Mouse (Mus musculus): ENCODE data around the gene Olfr1318. TPM values are rescaled to one million over a fixed set of nuclear protein-coding genes. Genes with fewer than 3 reads are reported as not detected.

The Olfr1318 gene
- polyA plus RNA-seq (2012; rRNA removed; ENCODE audit: low replicate concordance): not detected in 2 replicates

DNA sequence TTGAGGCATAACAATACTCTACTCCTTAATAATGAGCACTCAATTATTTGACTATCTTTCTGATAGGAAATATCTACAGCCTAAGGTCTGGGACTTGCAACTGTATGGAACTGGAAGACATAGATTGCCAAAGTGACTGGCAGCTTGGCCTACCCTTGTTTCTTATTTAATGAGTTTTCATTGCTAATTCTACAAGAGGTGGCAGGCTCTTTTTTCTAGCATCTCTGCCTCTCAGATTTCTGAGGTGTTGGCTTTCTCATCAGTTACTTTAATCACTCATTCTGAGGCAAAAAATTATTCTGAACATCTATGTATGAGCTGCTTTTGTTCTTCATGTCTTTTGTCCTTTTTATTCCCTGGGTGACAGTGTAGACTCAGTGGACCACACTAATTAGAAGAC, at the start of gene Olfr1318:
TSS of gene Olfr1318 (plus strand) at position 301 of the 400 bp plus-strand sequence.

DNA sequence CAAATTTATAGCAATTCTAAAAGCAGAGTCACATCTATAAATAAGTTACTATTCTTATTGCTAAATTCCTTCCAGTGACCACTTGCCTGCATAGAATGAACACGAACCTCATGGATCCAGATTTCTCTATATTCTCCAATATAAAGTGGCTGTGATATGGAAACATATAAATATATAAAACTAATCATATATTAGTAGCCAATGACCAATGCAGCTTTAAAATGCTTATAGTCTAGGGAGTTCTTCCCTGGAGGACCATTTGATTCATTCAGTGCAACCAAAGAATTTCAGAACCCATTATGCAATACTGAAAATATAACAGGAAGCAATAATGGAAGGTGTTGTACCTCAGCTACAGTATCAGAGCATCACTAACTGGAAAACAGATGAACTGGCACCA, 38.7 kb upstream of the Olfr1318 start, which contains the start of gene Olfr1315-ps1:
TSS of gene Olfr1315-ps1 (minus strand) at position 101 of the 400 bp plus-strand sequence.

DNA sequence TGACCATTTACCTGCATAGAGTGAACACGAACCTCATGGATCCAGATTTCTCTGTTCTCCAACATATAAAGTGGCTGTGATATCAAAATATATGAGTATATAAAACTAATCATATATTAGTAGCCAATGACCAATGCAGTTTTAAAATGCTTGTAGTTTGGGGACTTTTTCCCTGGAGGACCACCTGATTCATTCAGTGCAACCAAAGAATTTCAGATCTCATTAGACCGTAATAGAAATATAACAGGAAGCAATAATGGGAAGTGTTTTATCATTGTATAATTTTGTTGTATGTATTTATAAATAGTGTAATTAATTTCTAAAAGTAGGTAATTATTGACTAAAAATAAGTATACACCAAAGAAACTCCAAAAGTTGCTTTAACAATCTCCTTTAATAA, 19.1 kb upstream of the Olfr1318 start, which contains the start of gene Olfr1316:
TSS of gene Olfr1316 (minus strand) at position 101 of the 400 bp plus-strand sequence.

DNA sequence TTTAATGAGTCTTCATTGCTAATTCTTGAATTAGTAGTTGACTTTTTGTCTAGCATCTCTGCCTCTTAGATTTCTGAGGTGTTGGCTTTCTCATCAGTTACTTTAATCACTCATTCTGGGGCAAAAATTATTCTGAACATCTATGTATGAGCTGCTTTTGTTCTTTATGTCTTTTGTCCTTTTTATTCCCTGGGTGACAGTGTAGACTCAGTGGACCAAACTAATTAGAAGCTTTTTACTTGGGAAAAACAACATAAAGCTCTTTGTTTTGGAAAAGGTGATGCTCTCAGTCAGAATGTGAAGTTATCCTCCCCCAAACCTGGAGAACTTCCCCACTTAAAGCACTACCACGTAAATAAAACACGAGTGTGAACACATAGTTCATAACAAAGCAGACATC, 14.0 kb upstream of the Olfr1318 start, which contains the start of gene Olfr1317:
TSS of gene Olfr1317 (plus strand) at position 301 of the 400 bp plus-strand sequence.

Other genes with a start within 250 kb of the Olfr1318 start
- not detected in 2 replicates for gene Olfr1306, start 237.9 kb upstream of the Olfr1318 start, polyA plus RNA-seq (2012; rRNA removed; ENCODE audit: low replicate concordance)
- gene Olfr1307, start 204.8 kb upstream of the Olfr1318 start, polyA plus RNA-seq (2012; rRNA removed; ENCODE audit: low replicate concordance): not detected in 2 replicates
- not detected in 2 replicates for gene Olfr1308, start 189.3 kb upstream of the Olfr1318 start, polyA plus RNA-seq (2012; rRNA removed; ENCODE audit: low replicate concordance)
- gene Olfr1309, start 163.9 kb upstream of the Olfr1318 start, polyA plus RNA-seq (2012; rRNA removed; ENCODE audit: low replicate concordance): not detected in 2 replicates
- not detected in 2 replicates for gene Olfr1310, start 141.5 kb upstream of the Olfr1318 start, polyA plus RNA-seq (2012; rRNA removed; ENCODE audit: low replicate concordance)
- not detected in 2 replicates for gene Olfr1311, start 129.8 kb upstream of the Olfr1318 start, polyA plus RNA-seq (2012; rRNA removed; ENCODE audit: low replicate concordance)
- not detected in 2 replicates for gene Olfr1312, start 104.0 kb upstream of the Olfr1318 start, polyA plus RNA-seq (2012; rRNA removed; ENCODE audit: low replicate concordance)
- gene Olfr1313, start 76.4 kb upstream of the Olfr1318 start, polyA plus RNA-seq (2012; rRNA removed; ENCODE audit: low replicate concordance): not detected in 2 replicates
- gene Olfr1314, start 57.4 kb upstream of the Olfr1318 start, polyA plus RNA-seq (2012; rRNA removed; ENCODE audit: low replicate concordance): not detected in 2 replicates
- gene Olfr1315-ps1, start 38.8 kb upstream of the Olfr1318 start, polyA plus RNA-seq (2012; rRNA removed; ENCODE audit: low replicate concordance): not detected in 2 replicates
- not detected in 2 replicates for gene Olfr1316, start 19.2 kb upstream of the Olfr1318 start, polyA plus RNA-seq (2012; rRNA removed; ENCODE audit: low replicate concordance)
- gene Olfr1317, start 13.9 kb upstream of the Olfr1318 start, polyA plus RNA-seq (2012; rRNA removed; ENCODE audit: low replicate concordance): not detected in 2 replicates
- gene Lpcat4, start 85.3 kb downstream of the Olfr1318 start, polyA plus RNA-seq (2012; rRNA removed; ENCODE audit: low replicate concordance): 17.8 and 45.7 TPM in 2 replicates
- gene Nutm1, start 105.1 kb downstream of the Olfr1318 start, polyA plus RNA-seq (2012; rRNA removed; ENCODE audit: low replicate concordance): not detected in 2 replicates
- gene Nop10, start 107.7 kb downstream of the Olfr1318 start, polyA plus RNA-seq (2012; rRNA removed; ENCODE audit: low replicate concordance): 121 and 144 TPM in 2 replicates
- gene Slc12a6, start 111.6 kb downstream of the Olfr1318 start, polyA plus RNA-seq (2012; rRNA removed; ENCODE audit: low replicate concordance): 26.2 and 32.0 TPM in 2 replicates
- gene Gm21985, start 112.1 kb downstream of the Olfr1318 start, polyA plus RNA-seq (2012; rRNA removed; ENCODE audit: low replicate concordance): not detected in 2 replicates
- gene Emc4, start 213.8 kb downstream of the Olfr1318 start, polyA plus RNA-seq (2012; rRNA removed; ENCODE audit: low replicate concordance): 108 and 146 TPM in 2 replicates
- 2.4 and 2.5 TPM in 2 replicates for gene Katnbl1, start 225.0 kb downstream of the Olfr1318 start, polyA plus RNA-seq (2012; rRNA removed; ENCODE audit: low replicate concordance)

All from subcutaneous adipose tissue, adult 2 months (tissue).